Mouse (Mus musculus) right cerebral cortex, postnatal 25 days (tissue): ENCODE data around the gene Tmem174.

Experiments used
- DNase-seq: peaks from one replicate; pipeline ENCODE4 v3.0.0; 2022

Gene Tmem174

GRCm38 (mm10) chr13:98637145-98637544, at the start of gene Tmem174:
Gene Tmem174, minus strand, starts transcription at chr13:98637410.
- no peak for DNase-seq

GRCm38 (mm10) chr13:98684144-98684900, 47.1 kb upstream of the Tmem174 start:
- no peak for DNase-seq

GRCm38 (mm10) chr13:98683412-98683811, 46.2 kb upstream of the Tmem174 start:
- no peak for DNase-seq

- no peak for DNase-seq
Observed at GRCm38 (mm10) chr13:98680470-98681060, 43.4 kb upstream of the Tmem174 start.

GRCm38 (mm10) chr13:98679631-98680041, 42.4 kb upstream of the Tmem174 start:
- no peak for DNase-seq

GRCm38 (mm10) chr13:98679230-98679629, 42.0 kb upstream of the Tmem174 start:
- DNase-seq: no peak

- DNase-seq: no peak
Observed at GRCm38 (mm10) chr13:98673922-98674321, 36.7 kb upstream of the Tmem174 start.

GRCm38 (mm10) chr13:98669296-98669695, 32.1 kb upstream of the Tmem174 start:
- DNase-seq: no peak

GRCm38 (mm10) chr13:98667316-98667715, 30.1 kb upstream of the Tmem174 start:
- no peak for DNase-seq

GRCm38 (mm10) chr13:98665240-98665639, 28.0 kb upstream of the Tmem174 start:
- no peak for DNase-seq

GRCm38 (mm10) chr13:98662173-98662675, 25.0 kb upstream of the Tmem174 start:
- no peak for DNase-seq

- DNase-seq: peak; percentile 54
Observed at GRCm38 (mm10) chr13:98656034-98656471, 18.8 kb upstream of the Tmem174 start.

GRCm38 (mm10) chr13:98655346-98655745, 18.1 kb upstream of the Tmem174 start:
- DNase-seq: no peak

- no peak for DNase-seq
Observed at GRCm38 (mm10) chr13:98654129-98654939, 17.1 kb upstream of the Tmem174 start.

GRCm38 (mm10) chr13:98652194-98652593, 15.0 kb upstream of the Tmem174 start:
- DNase-seq: no peak

- DNase-seq: no peak
Observed at GRCm38 (mm10) chr13:98651228-98651977, 14.2 kb upstream of the Tmem174 start.

GRCm38 (mm10) chr13:98647775-98648568, 10.8 kb upstream of the Tmem174 start:
- no peak for DNase-seq

GRCm38 (mm10) chr13:98638507-98639166, 1.4 kb upstream of the Tmem174 start:
- DNase-seq: no peak

GRCm38 (mm10) chr13:98636571-98636970, 639 bp downstream of the Tmem174 start:
- DNase-seq: no peak

- no peak for DNase-seq
Observed at GRCm38 (mm10) chr13:98633641-98634484, 3.3 kb downstream of the Tmem174 start.
